Mouse (Mus musculus) Muller cell, postnatal 12 days (primary cell): Measurements from ENCODE around the gene Taf1d.
"Not testable (repeated sequence)": the region's sequence is repeated elsewhere in the genome, so short reads cannot be mapped to it uniquely, and the experiment has no call there.

Source experiments
- DNase-seq: peaks from one replicate; pipeline ENCODE4 v3.0.0-alpha.2; 2015; ENCODE audit errors: inconsistent ontology term

The Taf1d gene

DNA sequence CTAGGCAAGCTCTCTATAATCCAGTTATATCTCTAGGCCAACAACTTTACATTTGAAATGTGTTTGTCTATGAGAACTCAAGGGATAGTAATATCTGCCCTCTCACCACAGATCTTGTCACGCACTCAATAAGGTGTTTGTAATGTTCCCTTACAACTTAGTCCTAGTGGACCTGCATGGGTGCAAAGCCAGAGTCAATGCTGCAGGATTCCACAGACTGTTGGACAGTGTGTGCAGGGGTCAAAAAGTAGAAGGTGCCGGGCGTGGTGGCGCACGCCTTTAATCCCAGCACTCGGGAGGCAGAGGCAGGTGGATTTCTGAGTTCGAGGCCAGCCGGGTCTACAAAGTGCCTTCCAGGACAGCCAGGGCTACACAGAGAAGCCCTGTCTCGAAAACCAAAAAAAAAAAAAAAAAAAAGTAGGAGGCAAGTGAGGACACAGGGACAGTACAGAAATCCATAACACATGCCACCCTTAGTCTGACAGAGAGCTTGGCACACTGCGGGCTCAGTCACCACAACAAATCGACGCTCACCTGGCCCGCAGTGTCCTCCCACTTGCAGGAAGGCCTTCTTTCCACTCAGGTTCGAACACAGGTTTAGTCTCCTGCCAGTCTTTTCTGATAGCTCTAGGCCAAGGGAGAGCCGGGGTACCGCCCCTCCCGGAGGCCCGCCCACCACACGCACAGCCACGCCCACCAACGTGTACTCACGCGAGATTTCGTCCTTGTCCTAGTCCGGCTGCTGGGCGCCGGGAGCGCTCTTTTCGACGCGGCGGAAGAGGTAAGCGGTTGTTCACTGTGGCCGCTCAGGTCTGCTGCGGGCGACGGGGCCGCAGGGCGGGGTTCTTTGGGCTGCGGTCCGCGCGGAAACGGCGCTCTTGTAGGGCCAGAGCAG lies at the start of gene Taf1d:
Gene Taf1d, plus strand, starts transcription at position 712 of the 895 bp plus-strand sequence.
- peak; percentile 96 for DNase-seq

DNA sequence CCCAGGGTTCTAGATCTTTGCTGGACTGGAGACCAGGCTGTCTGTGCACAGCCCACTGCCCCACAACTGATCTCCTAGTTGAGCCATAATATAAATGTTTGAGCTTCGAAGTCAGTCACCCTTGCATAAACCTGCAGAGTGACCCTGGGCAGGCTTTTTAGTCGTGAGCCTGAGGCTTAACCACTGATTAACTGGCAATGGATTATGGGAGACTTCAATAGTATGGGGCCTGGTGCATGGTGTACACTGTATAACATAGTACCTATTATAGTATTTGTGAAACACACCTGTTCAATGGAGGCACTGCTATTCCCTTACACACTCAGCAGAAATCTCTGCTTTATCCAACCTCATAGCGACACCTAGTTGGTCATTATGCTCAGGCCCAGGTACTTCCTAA lies 49.8 kb upstream of the Taf1d start:
- no peak for DNase-seq

- no peak for DNase-seq
Measured at GRCm38 (mm10) chr9:15261980-15262379, 44.0 kb upstream of the Taf1d start.

GRCm38 (mm10) chr9:15263487-15263886 lies 42.5 kb upstream of the Taf1d start:
- no peak for DNase-seq

DNA sequence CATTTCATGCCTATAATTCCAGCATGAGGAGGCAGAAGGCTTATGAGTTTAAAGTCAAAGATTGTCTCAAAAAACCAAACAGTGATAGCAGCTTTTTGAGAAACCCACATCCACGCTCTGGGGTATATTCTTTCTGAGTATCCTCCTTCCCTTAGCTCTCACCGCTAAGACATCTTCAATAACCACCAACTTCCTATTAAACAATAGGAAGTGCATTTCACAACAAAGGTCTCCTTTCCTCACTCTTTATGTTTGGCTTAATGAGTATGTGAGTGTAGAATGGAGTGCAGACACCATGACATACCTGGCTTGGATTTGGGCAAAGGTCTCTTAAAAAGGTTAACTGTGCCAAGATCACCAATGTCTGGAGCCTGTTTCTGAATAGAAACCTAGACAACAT lies 32.0 kb upstream of the Taf1d start:
- no peak for DNase-seq

- no peak for DNase-seq
Measured at GRCm38 (mm10) chr9:15276855-15277254, 29.2 kb upstream of the Taf1d start.

DNA sequence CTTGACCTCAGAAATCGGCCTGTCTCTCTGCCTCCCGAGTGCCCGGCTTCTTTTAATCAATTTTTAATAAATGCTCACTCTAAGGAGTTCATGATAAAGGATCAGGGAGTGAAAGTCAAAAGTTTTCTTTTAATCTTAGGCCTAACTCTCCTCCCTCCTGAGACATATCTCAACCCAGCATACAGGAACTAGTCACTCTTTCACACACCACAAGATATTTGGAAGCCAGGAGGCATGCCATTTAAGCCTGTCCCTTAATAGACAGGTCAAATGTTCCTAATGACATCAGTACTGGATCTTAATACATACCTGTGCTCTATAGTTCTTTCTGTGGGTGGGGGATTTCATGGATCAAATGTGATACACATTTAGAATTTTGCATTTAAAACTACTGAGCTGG lies 27.7 kb upstream of the Taf1d start:
- no peak for DNase-seq

DNA sequence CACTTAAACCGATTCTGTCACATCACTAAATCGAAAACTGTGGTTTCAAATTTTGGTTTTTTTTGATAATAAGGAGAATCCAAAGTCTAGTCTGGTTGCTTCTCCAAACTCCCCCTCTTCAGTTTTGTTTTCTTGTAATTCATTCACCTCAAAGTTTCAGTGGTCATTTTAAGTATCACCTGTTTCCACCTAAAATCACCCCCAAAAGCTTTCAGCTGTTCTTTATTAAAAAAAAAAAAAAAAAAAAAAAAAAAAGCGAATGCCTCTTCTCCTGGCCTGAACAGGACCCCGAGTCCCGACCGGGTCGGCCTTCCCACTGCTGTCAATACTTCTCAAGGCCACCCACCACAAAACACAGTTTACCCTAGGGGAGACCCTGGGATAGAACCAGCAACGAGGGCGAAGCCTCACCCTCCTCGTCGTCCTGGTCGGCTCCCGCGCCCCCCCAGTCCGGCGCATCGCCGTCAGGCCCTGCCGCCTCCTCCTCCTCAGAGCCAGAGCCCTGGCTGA lies 26.8 kb upstream of the Taf1d start:
- DNase-seq: no peak

GRCm38 (mm10) chr9:15279649-15280490 lies 26.1 kb upstream of the Taf1d start, which contains the start of gene Med17:
Gene Med17 (minus strand): TSS chr9:15279931.
- DNase-seq: peak; percentile 93

- no peak for DNase-seq
Measured at GRCm38 (mm10) chr9:15280491-15280879, 25.5 kb upstream of the Taf1d start.

- DNase-seq: no peak
Measured at GRCm38 (mm10) chr9:15285443-15285842, 20.6 kb upstream of the Taf1d start.

- no peak for DNase-seq
Measured at GRCm38 (mm10) chr9:15287846-15288245, 18.2 kb upstream of the Taf1d start.

DNA sequence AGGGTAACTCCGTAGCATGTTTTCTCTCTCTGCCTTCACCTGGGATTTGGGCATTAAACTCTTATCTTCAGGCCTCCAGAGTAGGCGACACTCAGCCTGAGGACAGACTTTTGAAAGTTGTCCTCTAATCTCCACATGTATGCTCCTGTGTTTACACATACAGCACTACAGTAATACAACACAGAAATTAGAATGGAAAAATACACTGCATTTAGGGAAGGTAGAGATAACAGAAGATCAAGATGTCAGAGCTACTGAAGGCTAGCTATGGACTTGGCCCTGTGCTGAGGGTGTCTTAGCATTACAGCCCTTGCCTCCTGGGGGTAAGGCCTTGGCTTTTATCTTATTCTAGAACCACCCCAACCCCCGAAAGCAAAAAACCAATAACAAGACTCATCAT lies 17.6 kb upstream of the Taf1d start:
- DNase-seq: no peak

DNA sequence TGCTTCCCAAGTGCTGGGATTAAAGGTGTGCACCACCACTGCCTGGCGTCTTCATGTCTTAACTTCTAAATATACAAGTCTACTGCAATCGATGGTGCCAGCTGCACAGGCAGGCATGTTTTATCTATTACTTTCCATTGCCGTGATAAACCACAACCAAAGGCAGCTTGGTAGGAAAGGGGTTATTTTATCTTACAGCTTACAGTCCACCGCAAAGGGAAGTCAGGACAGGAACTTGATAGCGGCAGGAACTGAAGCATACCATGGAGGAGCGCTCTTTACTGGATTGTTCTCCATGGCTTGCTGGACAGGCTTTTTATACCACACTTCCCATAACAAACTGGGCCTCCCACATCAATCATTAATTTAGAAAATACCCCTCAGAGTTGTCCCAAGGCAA lies 16.8 kb upstream of the Taf1d start:
- no peak for DNase-seq

GRCm38 (mm10) chr9:15297112-15297511 lies 8.9 kb upstream of the Taf1d start:
- DNase-seq: no peak

- no peak for DNase-seq
Measured at GRCm38 (mm10) chr9:15298451-15298850, 7.6 kb upstream of the Taf1d start.

GRCm38 (mm10) chr9:15300056-15300455 lies 6.0 kb upstream of the Taf1d start:
- no peak for DNase-seq

DNA sequence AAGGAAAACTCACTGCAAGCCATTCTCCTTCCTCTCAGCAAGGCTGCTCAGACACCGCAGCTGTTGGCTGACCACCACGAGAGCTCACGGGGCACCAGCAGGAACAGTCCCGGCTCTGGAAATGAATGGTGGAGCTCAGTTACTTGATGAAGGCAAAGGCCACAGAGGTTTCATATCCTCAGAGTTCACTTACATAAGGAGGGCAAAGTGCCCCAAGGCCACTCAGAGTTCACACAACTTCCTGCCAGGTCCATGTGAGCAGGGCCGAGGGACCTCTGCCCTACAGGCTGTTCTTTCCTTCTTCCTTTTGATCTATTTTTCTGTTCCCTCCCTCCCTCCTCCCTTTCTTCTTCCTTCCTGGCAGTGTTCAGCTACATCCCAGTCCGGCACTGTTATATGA lies 4.6 kb upstream of the Taf1d start:
- DNase-seq: peak; percentile 61

DNA sequence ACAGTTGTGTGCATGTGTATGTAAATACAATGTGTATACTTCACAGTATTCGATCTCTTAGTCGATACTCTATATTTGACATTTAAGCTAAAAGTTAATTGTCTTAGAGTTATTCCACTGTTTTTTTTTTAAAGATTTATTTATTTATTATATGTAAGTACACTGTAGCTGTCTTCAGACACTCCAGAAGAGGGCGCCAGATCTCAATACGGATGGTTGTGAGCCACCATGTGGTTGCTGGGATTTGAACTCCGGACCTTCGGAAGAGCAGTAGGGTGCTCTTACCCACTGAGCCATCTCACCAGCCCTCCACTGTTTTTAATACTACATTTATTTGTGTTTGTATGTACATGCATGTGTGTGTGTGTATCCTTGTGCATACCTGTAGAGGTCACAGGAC lies 4.0 kb upstream of the Taf1d start:
- not testable (repeated sequence) for DNase-seq

GRCm38 (mm10) chr9:15302881-15303280 lies 3.1 kb upstream of the Taf1d start:
- DNase-seq: no peak

DNA sequence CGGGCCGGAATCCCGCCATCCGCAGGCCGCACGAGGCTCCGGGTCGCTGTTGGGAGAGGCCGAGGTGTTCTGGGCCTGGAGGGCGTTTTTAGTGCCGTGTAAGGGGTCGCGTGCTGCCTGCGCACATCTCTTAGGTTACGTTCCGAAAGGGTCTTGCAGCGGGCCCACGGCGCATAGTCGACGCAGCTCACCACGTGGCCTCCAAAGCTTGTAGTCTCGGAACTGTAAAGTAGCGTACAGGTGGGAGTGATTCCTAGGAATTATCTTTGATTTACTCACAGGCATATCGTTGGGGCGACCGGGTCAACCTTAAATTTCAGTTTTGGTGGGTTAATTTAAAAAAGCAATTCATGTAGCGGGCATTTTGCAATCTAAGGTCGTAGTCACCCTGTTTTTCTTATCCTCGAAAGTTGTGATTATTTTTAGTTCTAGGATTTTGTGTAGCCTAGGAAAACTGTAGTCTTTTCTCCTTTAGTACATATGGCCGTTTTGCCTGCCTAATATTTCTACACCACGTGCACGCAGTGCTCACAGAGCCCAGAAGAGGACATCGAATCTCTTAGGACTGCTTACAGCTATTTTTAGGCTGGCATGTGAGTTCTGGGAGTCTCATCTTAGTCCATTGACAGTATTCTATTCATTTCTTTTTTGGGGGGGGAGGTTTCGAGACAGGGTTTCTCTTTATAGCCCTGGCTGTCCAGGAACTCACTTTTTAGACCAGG lies 545 bp downstream of the Taf1d start, which contains the start of gene 4931406C07Rik:
Gene 4931406C07Rik, minus strand, starts transcription at position 51 of the 722 bp plus-strand sequence.
- no peak for DNase-seq

GRCm38 (mm10) chr9:15307257-15307656 lies 1.2 kb downstream of the Taf1d start:
- DNase-seq: no peak
